8 mouse cellular contexts compared by ENCODE assay signal in the genomic region with DNA sequence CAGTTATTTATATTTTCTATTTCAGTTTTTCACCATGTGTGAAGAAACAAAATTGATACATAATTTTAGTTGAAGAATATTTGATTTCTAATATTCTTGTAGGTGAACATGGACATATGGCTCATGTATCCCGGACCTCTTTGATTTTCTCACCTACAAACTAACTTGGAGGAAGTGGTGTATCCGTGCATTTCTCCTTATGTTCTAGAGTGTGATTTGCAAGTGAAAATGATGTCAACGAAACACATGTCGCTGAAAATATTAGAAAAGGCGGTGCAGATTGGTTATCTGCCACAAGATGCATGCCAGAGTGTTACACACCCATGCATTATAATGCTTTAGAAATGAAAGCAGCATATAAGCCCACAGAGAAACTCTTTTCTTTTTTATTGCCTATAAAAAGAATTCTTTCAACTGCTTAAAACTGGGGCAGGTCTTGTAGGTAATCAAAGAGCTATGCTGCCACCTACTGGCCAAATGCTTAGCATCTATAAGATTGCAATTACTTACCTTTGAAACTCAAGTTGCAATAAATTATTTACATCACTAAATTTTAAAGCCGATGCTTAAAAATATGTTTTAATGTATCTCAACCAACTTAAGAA.
DNase-seq lines count a peak whose midpoint lies in the region; ATAC-seq lines count a peak whose summit lies in the region.

No protein-coding gene starts in this region.

- peak; percentile 43 to 71 for DNase-seq in heart, postnatal 10 days
- DNase-seq in heart, postnatal 25 days (ENCODE audit: low spot score), result no peak
- DNase-seq in R1 (ENCODE audit: low read depth, low spot score), result peak; percentile 68
- peak; percentile 88 for DNase-seq in embryo, embryonic 10 days (ENCODE audit: low spot score)
- peak; percentile 15 to 35 for DNase-seq in heart, postnatal 36 days
- peak; percentile 30 to 83 for DNase-seq in left cerebral cortex, adult 9 months (ENCODE audit: low spot score in 2 of 2)
- DNase-seq in naive thymus-derived CD4-positive, alpha-beta T cell, adult 2 months (ENCODE audit: low read depth), result peak; percentile 7

- intact Hi-C loops in heart, postnatal 10 days (cut with DNase I), result no loop called here
- intact Hi-C loops in heart, postnatal 25 days (cut with DNase I), result no loop called here
- intact Hi-C loops in heart, postnatal 36 days (cut with DNase I), result no loop called here

- ATAC-seq in erythroblast, adult 5-6 weeks (replicated peaks; ENCODE audit: low FRiP score, poor library complexity, severe bottlenecking), result no peak
